Mouse (Mus musculus) frontal cortex, postnatal 14 days (tissue): ENCODE results near the gene Fbxw8.
A peak's percentile ranks its signal among the peaks of the same experiment; 100 is the strongest.

Source experiments
- DNase-seq, 2 experiments: peaks; one replicate each; pipeline ENCODE4 v3.0.0; 2022; ENCODE audit warnings: low spot score in 2 of 2

Fbxw8 gene

DNA sequence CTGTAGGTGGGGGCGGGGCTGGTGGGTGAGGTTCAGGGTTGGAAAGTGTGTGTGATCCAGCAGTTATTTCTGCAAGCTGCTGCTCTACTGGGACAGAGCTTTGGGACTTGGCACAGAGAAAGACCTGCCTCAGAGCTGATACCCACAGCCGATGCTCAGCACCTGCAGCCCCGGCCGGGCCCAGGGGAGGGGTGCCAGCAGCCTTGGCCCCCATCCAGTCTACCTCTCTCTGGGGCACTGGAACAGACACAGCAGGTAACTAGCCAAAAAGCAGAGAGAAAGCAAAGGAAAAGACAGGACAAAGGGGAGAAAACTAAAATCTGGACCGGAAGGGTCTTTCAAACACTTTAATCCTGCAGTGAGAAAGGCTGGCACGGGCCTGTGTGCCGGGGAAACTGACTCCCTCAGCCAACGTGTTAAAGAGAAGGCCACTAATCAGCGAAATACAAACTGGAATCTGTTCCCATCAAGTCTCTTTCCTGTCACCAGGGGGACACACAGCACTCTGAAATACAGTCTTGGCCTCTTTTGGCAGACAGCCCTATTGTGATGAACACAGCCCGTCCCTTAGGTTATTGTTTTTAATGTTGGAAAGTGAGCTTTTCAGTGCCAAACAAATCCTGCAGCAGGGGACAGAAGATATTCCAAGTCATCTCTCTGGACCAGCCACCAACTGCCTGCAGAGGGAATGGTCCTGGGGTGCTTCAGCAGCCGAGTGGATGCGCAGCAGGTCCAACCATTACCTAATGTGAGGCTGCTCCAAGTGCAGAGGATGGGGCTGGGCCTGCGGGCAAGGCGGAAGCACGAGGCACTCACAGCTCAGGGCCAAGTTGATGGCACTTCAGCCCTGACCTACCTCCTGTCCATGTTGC, 78.3 kb downstream of the Fbxw8 start:
- no peak for DNase-seq

DNA sequence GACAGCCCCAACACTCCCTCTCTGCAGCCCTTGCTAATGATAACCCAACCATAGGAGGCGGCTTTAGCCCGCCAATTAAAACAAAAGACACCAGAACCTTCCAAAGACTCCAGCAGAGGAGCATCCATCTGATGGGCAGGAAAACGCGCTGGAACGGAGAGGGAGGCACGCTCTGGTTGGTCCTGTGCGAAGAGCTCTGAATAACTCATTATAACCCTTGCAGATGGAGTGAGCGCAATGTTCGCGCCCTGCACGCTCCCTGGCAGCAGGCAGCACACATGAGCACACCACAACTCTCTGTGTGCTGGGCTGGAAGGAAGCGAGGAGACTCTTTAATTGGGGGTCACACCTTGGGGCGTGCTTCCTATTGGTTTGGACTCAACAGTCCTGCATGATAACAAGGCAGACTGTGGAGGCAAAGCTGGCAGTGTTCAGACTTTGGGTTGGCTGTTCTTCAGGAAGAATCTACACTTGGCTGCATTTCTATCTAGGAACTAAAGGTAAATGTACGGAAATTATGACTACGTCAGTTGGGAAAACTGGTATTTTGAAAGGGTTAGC, 82.0 kb downstream of the Fbxw8 start:
- no peak for DNase-seq

GRCm38 (mm10) chr5:118071766-118072165, 83.5 kb downstream of the Fbxw8 start:
- DNase-seq, result no peak

- DNase-seq, result peak; percentile 61 to 77
Measured at GRCm38 (mm10) chr5:118069315-118069714, 85.9 kb downstream of the Fbxw8 start.

DNA sequence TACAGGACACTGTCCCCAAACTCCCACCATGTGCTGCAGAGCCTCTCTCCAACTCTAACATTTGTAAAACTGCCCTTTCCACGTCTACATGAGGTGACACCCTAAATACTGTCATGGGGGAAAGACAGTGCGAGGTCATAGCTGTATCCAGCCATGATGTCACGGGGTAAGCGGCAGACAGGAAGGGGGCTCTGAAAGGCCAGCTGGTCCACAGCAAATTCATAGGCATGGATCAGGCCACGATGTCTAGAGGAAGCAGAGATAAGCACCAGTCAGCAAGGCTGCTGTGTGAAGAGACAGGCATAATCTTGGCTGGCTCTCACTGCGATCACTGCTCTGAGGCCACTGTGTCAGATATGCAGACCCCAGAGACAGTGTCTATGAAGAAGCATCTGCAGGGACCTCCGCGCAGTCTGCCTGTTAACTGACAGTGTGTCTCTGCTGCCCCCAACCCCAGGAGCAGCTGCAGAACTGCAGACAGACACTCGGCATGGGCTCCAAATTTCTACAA, 87.2 kb downstream of the Fbxw8 start:
- no peak for DNase-seq

DNA sequence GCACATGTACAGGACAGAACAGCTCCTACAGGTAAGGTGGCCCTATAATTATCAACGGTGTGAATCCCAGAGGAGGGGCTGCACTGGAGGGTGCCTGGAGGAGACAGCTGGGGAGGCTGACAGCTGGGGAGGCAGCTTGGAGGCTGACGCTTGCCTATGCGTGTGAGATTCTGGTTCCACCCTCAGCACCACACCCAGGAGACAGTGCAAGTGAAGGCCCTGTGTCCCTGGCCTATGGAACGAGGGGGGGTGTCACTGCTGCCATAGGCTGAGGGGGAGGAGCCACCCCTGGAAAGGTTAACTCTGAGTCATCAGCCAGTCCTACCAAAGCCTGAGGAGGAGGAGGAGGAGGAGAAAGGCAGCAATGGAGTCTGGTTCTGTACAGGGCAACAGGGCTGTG, 87.7 kb downstream of the Fbxw8 start:
- no peak for DNase-seq

- DNase-seq, result peak in 1 of 2 experiments; percentile 58
Measured at GRCm38 (mm10) chr5:118066828-118067227, 88.4 kb downstream of the Fbxw8 start.

- no peak for DNase-seq
Measured at GRCm38 (mm10) chr5:118065516-118066255, 89.6 kb downstream of the Fbxw8 start.

GRCm38 (mm10) chr5:118064284-118064901, 90.9 kb downstream of the Fbxw8 start:
- no peak for DNase-seq

DNA sequence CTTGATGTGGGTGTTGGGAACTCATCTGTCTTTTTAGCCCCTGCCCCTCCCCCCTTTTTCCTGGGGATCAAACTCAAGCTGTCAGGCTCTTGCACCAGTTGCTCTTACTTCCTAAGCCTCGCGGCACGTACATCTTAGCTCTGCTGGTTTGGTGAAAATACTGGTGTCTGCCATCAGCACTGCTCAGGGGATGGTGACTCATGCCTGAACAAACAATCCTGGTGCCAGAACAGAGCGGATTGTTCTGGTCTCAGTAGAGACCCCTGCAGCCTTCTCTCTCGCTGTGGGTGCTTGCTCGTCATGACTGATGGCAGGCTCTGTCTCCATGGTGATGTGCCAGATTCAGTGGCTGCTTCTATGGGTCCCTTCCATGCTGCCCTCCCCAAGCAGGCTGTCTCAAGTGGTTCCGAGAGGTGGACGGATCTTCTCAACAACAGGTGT, 92.1 kb downstream of the Fbxw8 start:
- DNase-seq, result no peak

- DNase-seq, result no peak
Measured at GRCm38 (mm10) chr5:118061391-118061790, 93.9 kb downstream of the Fbxw8 start.

- no peak for DNase-seq
Measured at GRCm38 (mm10) chr5:118059646-118060045, 95.6 kb downstream of the Fbxw8 start.

GRCm38 (mm10) chr5:118058858-118059257, 96.4 kb downstream of the Fbxw8 start:
- DNase-seq, result no peak

DNA sequence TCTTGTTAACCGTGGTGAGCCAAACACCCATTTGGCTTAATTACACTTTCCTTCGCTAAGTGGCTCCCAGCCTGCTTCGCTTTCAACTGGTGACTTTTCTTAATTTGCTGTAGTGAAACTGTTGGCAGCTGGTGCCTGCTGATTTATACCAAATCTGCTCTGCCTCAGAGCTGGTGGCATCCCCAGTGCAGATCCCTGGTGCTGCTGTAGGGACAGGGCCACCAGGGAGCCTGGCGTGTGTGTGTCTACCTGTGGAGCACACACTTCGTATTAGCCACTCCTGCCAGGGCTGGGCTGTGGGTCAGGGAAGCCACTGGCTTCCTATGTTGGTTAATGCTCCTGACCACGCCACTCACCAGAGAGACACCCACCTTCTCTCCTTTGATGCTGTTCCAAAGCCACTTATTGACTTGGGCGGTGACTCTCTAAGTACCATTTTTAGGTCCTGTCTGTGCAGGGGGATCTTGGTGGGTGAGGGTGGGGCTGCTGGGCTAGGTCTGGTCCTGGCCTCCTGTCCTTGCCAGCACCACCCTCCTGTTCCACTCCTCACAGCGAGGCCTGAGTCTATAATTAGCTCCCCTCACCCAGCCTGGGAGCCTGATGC, 97.7 kb downstream of the Fbxw8 start:
- no peak for DNase-seq

DNA sequence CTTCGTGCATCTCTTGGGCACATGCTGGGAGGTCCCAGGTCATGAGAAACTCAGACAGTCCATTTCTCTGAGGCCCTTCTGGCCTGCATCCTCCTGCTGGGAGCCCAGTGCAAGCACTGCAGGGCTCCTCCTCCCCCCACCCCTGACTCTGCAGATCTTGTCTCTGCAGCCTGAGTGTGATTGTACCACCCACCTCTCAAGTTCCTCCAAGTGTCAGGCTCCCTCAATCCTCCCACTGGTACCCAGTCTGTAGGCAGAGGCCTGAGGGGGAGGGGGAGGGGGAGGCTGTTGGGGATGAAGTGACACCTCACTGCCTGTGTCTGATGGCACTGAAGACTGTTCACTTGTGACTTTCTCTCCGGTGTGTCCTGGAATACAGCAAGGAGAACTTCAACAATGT, 102.1 kb downstream of the Fbxw8 start:
- no peak for DNase-seq

- no peak for DNase-seq
Measured at GRCm38 (mm10) chr5:118051981-118052662, 103.1 kb downstream of the Fbxw8 start.

DNA sequence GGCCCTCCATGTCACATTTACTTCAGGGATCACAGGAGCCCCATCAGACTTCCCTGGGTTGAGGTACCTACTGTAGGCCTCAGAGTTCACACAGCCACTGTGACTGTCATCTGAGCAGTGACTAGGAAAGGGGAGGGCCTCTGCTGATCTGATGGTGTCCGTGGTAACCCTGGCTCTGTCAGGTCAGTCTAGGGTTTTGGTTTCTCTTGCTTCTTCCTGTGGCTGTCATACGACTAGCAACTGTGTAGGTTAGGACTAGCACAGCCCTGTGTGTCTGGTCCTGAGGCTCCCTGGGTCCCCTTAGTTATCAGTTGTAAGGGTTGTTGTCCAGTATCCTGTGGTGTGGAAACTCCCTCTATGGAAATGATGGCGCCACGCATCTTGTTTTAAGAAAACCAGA, 104.5 kb downstream of the Fbxw8 start:
- DNase-seq, result no peak

DNA sequence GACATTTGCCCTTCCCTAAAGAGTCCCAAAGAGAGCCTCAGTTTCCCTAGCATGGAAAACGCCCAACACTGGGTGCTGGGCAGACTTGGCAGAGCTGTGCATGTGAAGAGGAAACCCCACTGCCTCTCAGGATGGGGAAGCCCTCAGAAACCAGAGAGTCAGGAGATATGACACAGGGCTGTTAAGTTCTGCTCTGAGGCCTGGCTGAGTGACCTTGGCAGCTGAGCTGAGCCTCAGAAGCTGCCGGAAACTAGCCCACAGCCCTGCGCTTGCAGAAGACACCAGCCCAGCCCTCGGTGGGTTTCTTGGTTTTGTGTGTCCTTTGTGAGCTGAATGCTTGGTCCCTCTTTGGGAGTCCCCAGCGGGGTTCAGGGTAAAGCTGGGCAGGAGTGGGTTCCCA, 106.3 kb downstream of the Fbxw8 start:
- no peak for DNase-seq

DNA sequence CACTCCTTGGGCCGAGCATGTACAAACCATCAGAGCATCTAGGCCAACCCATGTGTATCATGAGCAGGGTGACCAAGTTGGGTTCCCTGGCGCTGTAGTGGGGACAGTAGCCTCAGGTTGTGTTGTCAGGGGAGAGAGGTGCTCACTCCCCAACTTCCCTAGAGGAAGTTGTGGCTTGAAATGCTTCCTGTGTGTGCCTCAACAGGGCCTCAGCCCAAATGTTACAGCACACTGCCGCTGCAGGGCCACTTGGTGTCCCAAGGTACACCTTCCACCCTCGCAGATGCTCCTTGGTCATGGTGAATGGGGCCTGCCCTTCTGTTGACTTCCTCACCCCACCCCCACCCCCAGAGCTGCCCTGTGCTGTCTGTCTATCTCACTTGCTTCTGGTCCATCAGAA, 106.9 kb downstream of the Fbxw8 start:
- no peak for DNase-seq

DNA sequence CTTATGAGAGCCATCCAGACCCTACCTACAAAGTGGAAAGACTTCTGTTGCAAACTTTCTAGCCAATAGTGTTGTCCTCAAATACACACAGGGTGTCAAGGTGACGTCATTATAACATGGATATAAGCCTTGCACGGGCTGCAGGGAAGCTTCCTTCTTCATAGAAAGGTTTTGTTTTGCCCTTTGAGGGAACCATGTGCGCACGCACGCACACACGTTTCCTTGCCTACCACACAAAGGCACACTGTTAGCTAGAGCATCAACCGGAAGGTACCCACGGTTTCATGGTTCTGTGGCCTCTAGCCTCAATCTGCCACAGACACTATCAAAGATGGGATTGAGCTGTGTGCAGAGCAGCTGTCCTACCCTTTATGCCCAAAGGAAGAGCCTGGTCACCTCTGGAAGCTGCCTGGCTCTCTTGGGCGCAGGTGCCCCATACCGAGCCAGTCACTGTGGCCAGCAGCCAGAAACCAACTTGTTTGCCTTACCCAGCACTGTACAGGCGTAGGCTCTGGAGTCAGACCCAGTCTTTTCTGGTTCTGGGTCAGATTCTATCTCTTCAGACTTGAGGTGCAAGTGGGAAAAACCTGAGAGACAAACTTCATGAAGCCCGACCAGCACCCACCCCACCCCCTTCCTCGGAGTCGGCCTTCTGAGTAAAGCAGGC, 108.0 kb downstream of the Fbxw8 start:
- no peak for DNase-seq
